Mouse (Mus musculus) megakaryocyte, embryonic 14.5 days (primary cell): ENCODE results near the gene Gm9803. TPM values are rescaled to one million over a fixed set of nuclear protein-coding genes. Genes with fewer than 3 reads are reported as not detected.
A peak's percentile ranks its signal among the peaks of the same experiment; 100 is the strongest.

Experiments used
- H3K27me3 ChIP-seq: replicated peaks from 2 replicates; pipeline ENCODE3; 2012; ENCODE audit warnings: inconsistent platforms
- H3K36me3 ChIP-seq: replicated peaks from 2 replicates; pipeline ENCODE3; 2012; ENCODE audit warnings: low read length, inconsistent platforms, mixed read lengths
- H3K4me1 ChIP-seq: 2 replicates; pipeline ENCODE4 v1.6.1; 2012; ENCODE audit warnings: inconsistent platforms
- H3K4me3 ChIP-seq: replicated peaks from 2 replicates; pipeline ENCODE3; 2012; ENCODE audit warnings: moderate library complexity, mild to moderate bottlenecking, inconsistent platforms
- H3K9me3 ChIP-seq: 2 replicates; pipeline ENCODE4 v1.6.1; 2012; ENCODE audit warnings: inconsistent platforms
- FLI1 ChIP-seq: IDR thresholded peaks from 2 replicates; pipeline ENCODE4 v1.6.1; 2012; ENCODE audit warnings: low read length, inconsistent platforms, mixed read lengths
- GATA1 ChIP-seq: IDR thresholded peaks from 3 replicates; pipeline ENCODE4 v1.6.1; 2012; ENCODE audit warnings: mixed read lengths, low read length, inconsistent platforms, borderline replicate concordance
- polyA plus RNA-seq: library from polyadenylated mRNA; stranded (reverse); fragments of >175 nt; gene quantifications from 2 replicates; pipeline ENCODE4 v1.2.3, GENCODE M21; 2012; ENCODE audit warnings: low replicate concordance; ENCODE audit not compliant: insufficient read depth

Gm9803 gene
- polyA plus RNA-seq, 1 experiment = 29.5 TPM

- Histone ChIP-seq H3K27me3 (no peaks in the 10 kb centered on the region), H3K4me1 (peaks cover 45% of the 10 kb centered on the region), H3K9me3 (no peaks in the 10 kb centered on the region), H3K36me3 (no peaks in the 10 kb centered on the region), H3K4me3 (no peak overlapping the region)
- TF ChIP-seq FLI1 (no peak), GATA1 (no peak)
Measured at GRCm38 (mm10) chr10:43483426-43483995, 40.4 kb upstream of the Gm9803 start.

- TF ChIP-seq GATA1 = no peak
- TF ChIP-seq FLI1 = no peak
- Histone ChIP-seq H3K4me1 (peaks cover 50% of the 10 kb centered on the region), H3K4me3 (peak overlapping the region; percentile 8)
Measured at GRCm38 (mm10) chr10:43485751-43486268, 38.1 kb upstream of the Gm9803 start.

GRCm38 (mm10) chr10:43487441-43488010, 36.4 kb upstream of the Gm9803 start:
- TF ChIP-seq GATA1 (no peak), FLI1 (no peak)
- H3K27me3 ChIP-seq = no peaks in the 10 kb centered on the region
- H3K9me3 ChIP-seq = no peaks in the 10 kb centered on the region
- H3K4me3 ChIP-seq = no peak overlapping the region
- H3K36me3 ChIP-seq = no peaks in the 10 kb centered on the region
- H3K4me1 ChIP-seq = peaks cover 36% of the 10 kb centered on the region

More at GRCm38 (mm10) chr10:43485751-43486268, 38.1 kb upstream of the Gm9803 start:
- H3K9me3 ChIP-seq = no peaks in the 10 kb centered on the region
- no peaks in the 10 kb centered on the region for H3K36me3 ChIP-seq
- no peaks in the 10 kb centered on the region for H3K27me3 ChIP-seq

- TF ChIP-seq FLI1 (no peak), GATA1 (no peak)
- no peaks in the 10 kb centered on the region for H3K9me3 ChIP-seq
- no peak overlapping the region for H3K4me3 ChIP-seq
- no peaks in the 10 kb centered on the region for H3K27me3 ChIP-seq
- no peaks in the 10 kb centered on the region for H3K36me3 ChIP-seq
- peaks cover 34% of the 10 kb centered on the region for H3K4me1 ChIP-seq
Measured at GRCm38 (mm10) chr10:43488258-43488657, 35.6 kb upstream of the Gm9803 start.

GRCm38 (mm10) chr10:43489139-43489538, 34.7 kb upstream of the Gm9803 start:
- no peak overlapping the region for H3K4me3 ChIP-seq
- peaks cover 29% of the 10 kb centered on the region for H3K4me1 ChIP-seq
- H3K9me3 ChIP-seq = no peaks in the 10 kb centered on the region
- H3K36me3 ChIP-seq = peaks cover 4% of the 10 kb centered on the region
- H3K27me3 ChIP-seq = no peaks in the 10 kb centered on the region
- no peak for TF ChIP-seq FLI1
- TF ChIP-seq GATA1 = no peak

GRCm38 (mm10) chr10:43489550-43489949, 34.3 kb upstream of the Gm9803 start:
- Histone ChIP-seq H3K36me3 (peaks cover 8% of the 10 kb centered on the region), H3K9me3 (no peaks in the 10 kb centered on the region), H3K4me1 (peaks cover 26% of the 10 kb centered on the region), H3K27me3 (no peaks in the 10 kb centered on the region), H3K4me3 (no peak overlapping the region)
- no peak for TF ChIP-seq GATA1
- TF ChIP-seq FLI1 = no peak

- H3K4me3 ChIP-seq = no peak overlapping the region
- no peak for TF ChIP-seq GATA1
- TF ChIP-seq FLI1 = no peak
- no peaks in the 10 kb centered on the region for H3K27me3 ChIP-seq
- H3K9me3 ChIP-seq = no peaks in the 10 kb centered on the region
- peaks cover 13% of the 10 kb centered on the region for H3K36me3 ChIP-seq
- peaks cover 26% of the 10 kb centered on the region for H3K4me1 ChIP-seq
Measured at GRCm38 (mm10) chr10:43490034-43490433, 33.9 kb upstream of the Gm9803 start.

GRCm38 (mm10) chr10:43490846-43491245, 33.0 kb upstream of the Gm9803 start:
- H3K4me3 ChIP-seq = no peak overlapping the region
- no peaks in the 10 kb centered on the region for H3K9me3 ChIP-seq
- H3K4me1 ChIP-seq = peaks cover 23% of the 10 kb centered on the region
- peaks cover 21% of the 10 kb centered on the region for H3K36me3 ChIP-seq
- no peaks in the 10 kb centered on the region for H3K27me3 ChIP-seq
- TF ChIP-seq FLI1 (no peak), GATA1 (no peak)

- no peak overlapping the region for H3K4me3 ChIP-seq
- TF ChIP-seq FLI1 (no peak), GATA1 (no peak)
- H3K36me3 ChIP-seq = peaks cover 41% of the 10 kb centered on the region
- peaks cover 10% of the 10 kb centered on the region for H3K9me3 ChIP-seq
- no peaks in the 10 kb centered on the region for H3K27me3 ChIP-seq
- no peaks in the 10 kb centered on the region for H3K4me1 ChIP-seq
Measured at GRCm38 (mm10) chr10:43502599-43502998, 21.3 kb upstream of the Gm9803 start.

GRCm38 (mm10) chr10:43504291-43504690, 19.6 kb upstream of the Gm9803 start:
- TF ChIP-seq GATA1 (no peak), FLI1 (no peak)
- Histone ChIP-seq H3K27me3 (no peaks in the 10 kb centered on the region), H3K36me3 (peaks cover 31% of the 10 kb centered on the region), H3K4me1 (no peaks in the 10 kb centered on the region), H3K9me3 (peaks cover under 1% of the 10 kb centered on the region; the same call in 1 of the 2 replicates), H3K4me3 (no peak overlapping the region)
